ENCODE assay signal across 9 mouse cellular contexts in genomic region chr7:96657101-96657830, GRCm38 (mm10).
DNase-seq lines count a peak whose midpoint lies in the region; ATAC-seq and TF ChIP-seq lines count a peak whose summit lies in the region.
"Had no signal": no experiment of that assay in that cellular context is flagged by ENCODE, and none has a peak within 500 bp of the region (broad histone marks: within the 10 kb centered on the region; RNA-seq: fewer than 3 reads in every experiment).

No protein-coding gene starts in this region.

- H3K4me3 ChIP-seq in hindbrain, embryonic 10.5 days = 0 out of 2 replicates have a peak overlapping the region, but pooled peaks have one; percentile 13
- no peak overlapping the region for H3K4me3 ChIP-seq in hindbrain, postnatal 0 days (ENCODE audit: low read length)
- no peak overlapping the region for H3K4me3 ChIP-seq in neural tube, embryonic 15.5 days (replicated peaks)
- no peak overlapping the region for H3K4me3 ChIP-seq in embryonic facial prominence, embryonic 14.5 days (ENCODE audit: low read depth, low read length)
- no peak overlapping the region for H3K4me3 ChIP-seq in neural tube, embryonic 13.5 days

- peaks cover 95% of the 10 kb centered on the region for H3K4me1 ChIP-seq in hindbrain, embryonic 10.5 days (replicated peaks)
- peaks cover 11% of the 10 kb centered on the region for H3K4me1 ChIP-seq in hindbrain, postnatal 0 days (ENCODE audit: insufficient read depth, low read length)
- peaks cover 35% of the 10 kb centered on the region for H3K4me1 ChIP-seq in neural tube, embryonic 15.5 days
- peaks cover 52% of the 10 kb centered on the region for H3K4me1 ChIP-seq in embryonic facial prominence, embryonic 14.5 days (ENCODE audit: control insufficient read depth, insufficient read depth, low read length)
- peaks cover 73% of the 10 kb centered on the region for H3K4me1 ChIP-seq in neural tube, embryonic 13.5 days (replicated peaks)

- peaks cover 29% of the 10 kb centered on the region for H3K27me3 ChIP-seq in hindbrain, embryonic 10.5 days (ENCODE audit: insufficient read depth, poor library complexity, severe bottlenecking)
- no peaks in the 10 kb centered on the region for H3K27me3 ChIP-seq in hindbrain, postnatal 0 days (ENCODE audit: insufficient read depth, low read length)
- H3K27me3 ChIP-seq in neural tube, embryonic 15.5 days (replicated peaks) = no peaks in the 10 kb centered on the region
- no peaks in the 10 kb centered on the region for H3K27me3 ChIP-seq in embryonic facial prominence, embryonic 14.5 days (replicated peaks; ENCODE audit: control insufficient read depth, insufficient read depth, low read length)
- peaks cover 5% of the 10 kb centered on the region; the same call in 1 of the 2 replicates for H3K27me3 ChIP-seq in neural tube, embryonic 13.5 days

- peak overlapping the region; percentile 77 for H3K27ac ChIP-seq in hindbrain, embryonic 10.5 days
- no peak overlapping the region for H3K27ac ChIP-seq in hindbrain, postnatal 0 days
- H3K27ac ChIP-seq in neural tube, embryonic 15.5 days (replicated peaks) = no peak overlapping the region
- H3K27ac ChIP-seq in embryonic facial prominence, embryonic 14.5 days (replicated peaks; ENCODE audit: low read depth, low read length) = peak overlapping the region; percentile 84
- H3K27ac ChIP-seq in neural tube, embryonic 13.5 days (replicated peaks) = 0 out of 2 replicates have a peak overlapping the region, but pooled peaks have one; percentile 18

- WGBS in hindbrain, embryonic 10.5 days = 8% methylated on average over 13 of the region's 13 CpGs
- 26% methylated on average over 13 of the region's 13 CpGs for WGBS in hindbrain, postnatal 0 days
- WGBS in neural tube, embryonic 15.5 days = 12% methylated on average over 13 of the region's 13 CpGs
- 5% methylated on average over 13 of the region's 13 CpGs for WGBS in embryonic facial prominence, embryonic 14.5 days
- WGBS in neural tube, embryonic 13.5 days = 8% methylated on average over 13 of the region's 13 CpGs

- no peak for TF ChIP-seq CTCF in hindbrain, postnatal 0 days (IDR thresholded peaks at IDR 0.05; ENCODE audit: low read depth)

- no peaks in the 10 kb centered on the region for H3K36me3 ChIP-seq in hindbrain, embryonic 10.5 days
- no peaks in the 10 kb centered on the region for H3K36me3 ChIP-seq in hindbrain, postnatal 0 days (ENCODE audit: insufficient read depth, low read length)
- no peaks in the 10 kb centered on the region for H3K36me3 ChIP-seq in neural tube, embryonic 15.5 days
- no peaks in the 10 kb centered on the region for H3K36me3 ChIP-seq in embryonic facial prominence, embryonic 14.5 days (ENCODE audit: control insufficient read depth, insufficient read depth, low read length)
- no peaks in the 10 kb centered on the region for H3K36me3 ChIP-seq in neural tube, embryonic 13.5 days

- H3K9ac ChIP-seq in hindbrain, postnatal 0 days (replicated peaks; ENCODE audit: low read length) = no peak overlapping the region
- H3K9ac ChIP-seq in neural tube, embryonic 15.5 days (replicated peaks) = no peak overlapping the region
- H3K9ac ChIP-seq in embryonic facial prominence, embryonic 14.5 days (ENCODE audit: low read depth, low read length) = no peak overlapping the region
- 0 out of 2 replicates have a peak overlapping the region, but pooled peaks have one; percentile 32 for H3K9ac ChIP-seq in neural tube, embryonic 13.5 days

- H3K9me3 ChIP-seq in hindbrain, embryonic 10.5 days = no peaks in the 10 kb centered on the region
- no peaks in the 10 kb centered on the region for H3K9me3 ChIP-seq in hindbrain, postnatal 0 days (ENCODE audit: low read length)
- no peaks in the 10 kb centered on the region for H3K9me3 ChIP-seq in neural tube, embryonic 15.5 days (replicated peaks)
- no peaks in the 10 kb centered on the region for H3K9me3 ChIP-seq in embryonic facial prominence, embryonic 14.5 days (ENCODE audit: control insufficient read depth, low read length)
- no peaks in the 10 kb centered on the region for H3K9me3 ChIP-seq in neural tube, embryonic 13.5 days

- ATAC-seq in hindbrain, postnatal 0 days = no peak
- no peak for ATAC-seq in neural tube, embryonic 15.5 days (ENCODE audit: low FRiP score)
- ATAC-seq in embryonic facial prominence, embryonic 14.5 days (ENCODE audit: low read depth) = peak; percentile 69
- no peak for ATAC-seq in neural tube, embryonic 13.5 days (ENCODE audit: low read depth)

- peak; percentile 39 for DNase-seq in hindbrain, embryonic 10.5 days (ENCODE audit: low spot score)
- DNase-seq in hindbrain, postnatal 0 days (ENCODE audit: low spot score) = no peak
- DNase-seq in neural tube, embryonic 10.5 days (ENCODE audit: extremely low spot score, low spot score) = peak; percentile 50
- peak; percentile 92 for DNase-seq in embryonic facial prominence, embryonic 14.5 days (ENCODE audit: low spot score)
- no peak for DNase-seq in adrenal gland, adult 8-10 months
- no peak for DNase-seq in adrenal gland, postnatal 10 days
- DNase-seq: cerebellum, postnatal 36 days had no signal

- no peak overlapping the region for H3K4me2 ChIP-seq in hindbrain, postnatal 0 days (ENCODE audit: low read depth, low read length)
- H3K4me2 ChIP-seq in neural tube, embryonic 15.5 days = no peak overlapping the region; the same call in 1 of the 2 replicates
- peak overlapping the region; percentile 25 for H3K4me2 ChIP-seq in embryonic facial prominence, embryonic 14.5 days (ENCODE audit: low read depth, low read length)
- H3K4me2 ChIP-seq in neural tube, embryonic 13.5 days = no peak overlapping the region

Comparison
In these comparisons a context has a peak if more than half of its experiments do, and no peak if none do; other contexts are left out.
1. DNase-seq: peak in hindbrain, embryonic 10.5 days (single experiment), neural tube, embryonic 10.5 days (single experiment) and embryonic facial prominence, embryonic 14.5 days (single experiment); none in hindbrain, postnatal 0 days (single experiment), adrenal gland, adult 8-10 months (single experiment) and adrenal gland, postnatal 10 days (single experiment).
2. H3K27ac ChIP-seq: peak in hindbrain, embryonic 10.5 days (single experiment), embryonic facial prominence, embryonic 14.5 days (single experiment) and neural tube, embryonic 13.5 days (single experiment); none in hindbrain, postnatal 0 days (single experiment) and neural tube, embryonic 15.5 days (single experiment).